Mouse (Mus musculus) liver, adult 2 months (tissue): ENCODE measurements at regions not wholly inside any gene's neighbourhood (a gene's known extent, or its start where the extent isn't known, plus 50 kb on each side); places are given as distances from the start of the nearest gene placed in this dataset.

Experiments
- DNase-seq: peaks from one replicate; pipeline ENCODE4 v3.0.0-alpha.2; 2011; ENCODE audit warnings: low read depth, low spot score; ENCODE audit errors: extremely low read depth
- H3K27ac ChIP-seq: fragments of 200-500 bp; replicated peaks from 2 replicates; pipeline ENCODE4 v1.5.1; 2012; ENCODE audit warnings: low read depth, mild to moderate bottlenecking, control low read depth, inconsistent platforms, low read length; ENCODE audit not compliant: insufficient read depth
- H3K27me3 ChIP-seq: fragments of 200-500 bp; 2 replicates; pipeline ENCODE4 v1.6.1; 2012; ENCODE audit warnings: mild to moderate bottlenecking, moderate library complexity, low read length, inconsistent platforms; ENCODE audit not compliant: control insufficient read depth, insufficient read depth
- H3K36me3 ChIP-seq: fragments of 200-500 bp; 2 replicates; pipeline ENCODE4 v1.6.1; 2012; ENCODE audit warnings: low read length, inconsistent platforms; ENCODE audit not compliant: control insufficient read depth, insufficient read depth
- H3K4me1 ChIP-seq: fragments of 200-500 bp; 2 replicates; pipeline ENCODE4 v1.6.1; 2011; ENCODE audit warnings: low read length; ENCODE audit not compliant: control insufficient read depth, insufficient read depth
- H3K4me3 ChIP-seq: fragments of 200-500 bp; 2 replicates; pipeline ENCODE4 v1.5.1; 2011; ENCODE audit warnings: low read depth, mild to moderate bottlenecking, control low read depth, low read length, moderate library complexity; ENCODE audit not compliant: insufficient read depth
- H3K79me2 ChIP-seq: fragments of 200-500 bp; 2 replicates; pipeline ENCODE4 v1.6.1; 2012; ENCODE audit warnings: inconsistent platforms, mild to moderate bottlenecking, low read length, moderate library complexity; ENCODE audit not compliant: control insufficient read depth, insufficient read depth
- H3K9ac ChIP-seq: fragments of 200-500 bp; 2 replicates; pipeline ENCODE4 v1.6.1; 2012; ENCODE audit warnings: low read depth, mild to moderate bottlenecking, control low read depth, inconsistent platforms, low read length
- CTCF ChIP-seq: fragments of 200-500 bp; IDR thresholded peaks from 2 replicates; pipeline ENCODE4 v1.5.1; 2011; ENCODE audit warnings: low read depth, low read length, control low read depth
- POLR2A ChIP-seq: fragments of 200-500 bp; IDR thresholded peaks from 2 replicates; pipeline ENCODE4 v1.6.1; 2011; ENCODE audit warnings: low read length, control low read depth; ENCODE audit not compliant: insufficient read depth; ENCODE audit errors: extremely low read depth
- WGBS: fragments of 180-500 bp; shearing (Covaris S2); methylation state at CpG from one replicate; pipeline ENCODE4 v1.1.7; 2018; 5-methylcytosine and 5-hydroxymethylcytosine counted together

GRCm38 (mm10) chr2:133906269-133906668 is 354.3 kb downstream of the Bmp2 start:
- no peak overlapping the region for H3K9ac ChIP-seq
- H3K27me3 ChIP-seq = no peaks in the 10 kb centered on the region
- DNase-seq = no peak
- H3K27ac ChIP-seq = no peak overlapping the region
- TF ChIP-seq CTCF (no peak), POLR2A (no peak)
- WGBS = 75% methylated on average over 6 of the region's 6 CpGs
- H3K36me3 ChIP-seq = no peaks in the 10 kb centered on the region
- H3K4me1 ChIP-seq = no peaks in the 10 kb centered on the region
- H3K4me3 ChIP-seq = no peak overlapping the region
- H3K79me2 ChIP-seq = no peaks in the 10 kb centered on the region
